Mouse (Mus musculus) forebrain, embryonic 14.5 days (tissue): ENCODE results near the gene Sgms1. TPM values are rescaled to one million over a fixed set of nuclear protein-coding genes. Genes with fewer than 3 reads are reported as not detected.

Source experiments
- ATAC-seq: fragments of 200-750 bp; cut with Nextera tagmentation; 2 replicates; pipeline ENCODE4 v1.8.0; 2017; ENCODE audit warnings: mild to moderate bottlenecking, moderate library complexity
- DNase-seq: peaks from one replicate; pipeline ENCODE4 v3.0.0-alpha.2; 2015; ENCODE audit warnings: low spot score
- H3K27ac ChIP-seq: fragments of 300-500 bp; sonication (generic); 2 replicates; pipeline ENCODE4 v1.5.1; 2014; ENCODE audit warnings: low read depth, mild to moderate bottlenecking, control low read depth, low read length, moderate library complexity
- H3K27me3 ChIP-seq: fragments of 300-500 bp; sonication (generic); replicated peaks from 2 replicates; pipeline ENCODE4 v1.6.1; 2014; ENCODE audit warnings: low read length, control low read depth, mixed read lengths; ENCODE audit not compliant: control insufficient read depth, insufficient read depth
- H3K36me3 ChIP-seq: fragments of 300-500 bp; sonication (generic); 2 replicates; pipeline ENCODE4 v1.6.1; 2014; ENCODE audit warnings: low read length, control low read depth; ENCODE audit not compliant: control insufficient read depth, insufficient read depth
- H3K4me1 ChIP-seq: fragments of 300-500 bp; sonication (generic); 2 replicates; pipeline ENCODE4 v1.6.1; 2014; ENCODE audit warnings: antibody characterized with exemption, low read length, control low read depth; ENCODE audit not compliant: control insufficient read depth, insufficient read depth
- H3K4me2 ChIP-seq: fragments of 300-500 bp; sonication (generic); 2 replicates; pipeline ENCODE4 v1.6.1; 2014; ENCODE audit warnings: mild to moderate bottlenecking, control low read depth, low read length
- H3K4me3 ChIP-seq: fragments of 300-500 bp; sonication (generic); 2 replicates; pipeline ENCODE4 v1.5.1; 2014; ENCODE audit warnings: low read depth, low read length, control low read depth
- H3K9ac ChIP-seq: fragments of 300-500 bp; sonication (generic); 2 replicates; pipeline ENCODE4 v1.6.1; 2014; ENCODE audit warnings: mild to moderate bottlenecking, low read length, control low read depth, moderate library complexity
- H3K9me3 ChIP-seq: fragments of 300-500 bp; sonication (generic); replicated peaks from 2 replicates; pipeline ENCODE4 v1.6.1; 2016; ENCODE audit warnings: low read length, control low read depth, mixed read lengths; ENCODE audit not compliant: control insufficient read depth
- WGBS: fragments of 180-500 bp; shearing (Covaris S2); extraction: QIAGEN DNeasy Blood & Tissue Kit; methylation state at CpG from one replicate; pipeline ENCODE4 v1.1.7; 2014; 5-methylcytosine and 5-hydroxymethylcytosine counted together
- polyA plus RNA-seq: library from polyadenylated mRNA; unstranded; fragments of >200 nt; fragmentation: Nextera tagmentation; extraction: Ambion mirVana; gene quantifications from 2 replicates; pipeline ENCODE4 v1.2.1, GENCODE M21; 2014

Sgms1 gene
- polyA plus RNA-seq, 1 experiment from 2014 or later: 5.9 TPM

DNA sequence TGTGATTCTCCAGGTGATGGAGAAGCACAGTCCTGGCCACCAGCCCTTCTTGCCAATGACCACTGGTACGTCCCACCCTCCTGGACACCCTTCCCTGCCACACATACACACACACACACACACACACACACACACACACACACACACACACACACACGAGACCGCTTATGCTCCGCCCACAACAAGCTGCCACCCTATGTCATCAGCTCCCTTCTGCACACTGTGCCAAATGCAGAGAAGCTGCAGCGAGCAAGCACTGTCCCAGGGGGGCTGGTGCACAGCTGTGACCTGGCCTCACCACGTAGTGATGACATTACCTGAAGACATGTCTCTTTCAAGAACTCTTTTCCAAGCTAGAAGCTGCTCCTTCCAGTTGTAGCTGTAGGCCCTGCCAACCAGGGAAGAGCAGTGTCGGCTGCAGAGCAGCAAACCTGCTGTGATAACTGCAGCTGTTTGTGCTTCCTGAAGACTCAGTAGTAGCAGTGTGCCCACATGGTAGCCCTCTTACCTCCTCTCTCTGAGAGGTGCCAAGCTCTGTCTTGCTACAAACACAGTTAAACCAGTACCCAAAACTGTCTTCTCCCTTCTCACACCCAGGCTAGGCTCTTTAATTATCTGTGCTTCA, 11.7 kb downstream of the Sgms1 start:
- Histone ChIP-seq H3K36me3 (no peaks in the 10 kb centered on the region), H3K9me3 (no peaks in the 10 kb centered on the region), H3K4me3 (no peak overlapping the region), H3K4me1 (no peaks in the 10 kb centered on the region), H3K27me3 (no peaks in the 10 kb centered on the region), H3K4me2 (no peak overlapping the region), H3K27ac (no peak overlapping the region), H3K9ac (no peak overlapping the region)
- 73% methylated on average over 7 of the region's 7 CpGs for WGBS
- ATAC-seq (peak; percentile 60; the same call in 1 of the 2 replicates), DNase-seq (no peak)

GRCm38 (mm10) chr19:32376886-32377535, 12.5 kb downstream of the Sgms1 start:
- DNase-seq (no peak), ATAC-seq (no peak)
- no peaks in the 10 kb centered on the region for H3K36me3 ChIP-seq
- H3K4me1 ChIP-seq: no peaks in the 10 kb centered on the region
- no peak overlapping the region for H3K9ac ChIP-seq
- H3K4me3 ChIP-seq: no peak overlapping the region
- H3K27ac ChIP-seq: no peak overlapping the region
- H3K4me2 ChIP-seq: no peak overlapping the region
- no peaks in the 10 kb centered on the region for H3K9me3 ChIP-seq
- 73% methylated on average over 7 of the region's 7 CpGs for WGBS
- no peaks in the 10 kb centered on the region for H3K27me3 ChIP-seq

DNA sequence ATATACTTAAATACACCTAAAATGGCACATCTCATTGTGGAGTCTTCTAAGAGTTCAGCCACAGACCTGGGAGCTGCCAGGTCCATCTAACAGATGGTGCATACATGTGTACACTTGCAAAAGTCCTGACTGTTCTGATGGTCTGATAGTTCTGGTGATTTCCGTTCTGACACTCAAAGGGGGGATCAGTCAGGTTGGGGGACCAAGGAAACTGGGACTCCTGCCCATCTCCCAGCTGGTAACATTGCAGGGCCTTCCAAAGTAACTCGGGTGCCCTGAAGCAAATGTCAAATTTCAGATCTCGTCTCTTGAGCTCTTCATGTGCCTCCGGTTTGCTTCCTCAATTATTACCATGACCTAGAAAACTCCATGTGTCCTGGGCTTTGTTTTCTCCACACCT, 13.5 kb downstream of the Sgms1 start:
- ATAC-seq (no peak), DNase-seq (no peak)
- no peak overlapping the region for H3K9ac ChIP-seq
- no peaks in the 10 kb centered on the region for H3K4me1 ChIP-seq
- no peak overlapping the region for H3K27ac ChIP-seq
- no peak overlapping the region for H3K4me3 ChIP-seq
- H3K27me3 ChIP-seq: no peaks in the 10 kb centered on the region
- H3K4me2 ChIP-seq: no peak overlapping the region
- 86% methylated on average over 4 of the region's 4 CpGs for whole genome bisulfite sequencing
- H3K36me3 ChIP-seq: no peaks in the 10 kb centered on the region
- no peaks in the 10 kb centered on the region for H3K9me3 ChIP-seq

- 94% methylated on average over 4 of the region's 4 CpGs for WGBS
- H3K27ac ChIP-seq: no peak overlapping the region
- ATAC-seq (no peak), DNase-seq (no peak)
- H3K36me3 ChIP-seq: no peaks in the 10 kb centered on the region
- H3K4me3 ChIP-seq: no peak overlapping the region
- no peaks in the 10 kb centered on the region for H3K27me3 ChIP-seq
- H3K9ac ChIP-seq: no peak overlapping the region
- H3K4me2 ChIP-seq: no peak overlapping the region
- H3K9me3 ChIP-seq: no peaks in the 10 kb centered on the region
- no peaks in the 10 kb centered on the region for H3K4me1 ChIP-seq
Measured at GRCm38 (mm10) chr19:32375473-32375985, 14.0 kb downstream of the Sgms1 start.

DNA sequence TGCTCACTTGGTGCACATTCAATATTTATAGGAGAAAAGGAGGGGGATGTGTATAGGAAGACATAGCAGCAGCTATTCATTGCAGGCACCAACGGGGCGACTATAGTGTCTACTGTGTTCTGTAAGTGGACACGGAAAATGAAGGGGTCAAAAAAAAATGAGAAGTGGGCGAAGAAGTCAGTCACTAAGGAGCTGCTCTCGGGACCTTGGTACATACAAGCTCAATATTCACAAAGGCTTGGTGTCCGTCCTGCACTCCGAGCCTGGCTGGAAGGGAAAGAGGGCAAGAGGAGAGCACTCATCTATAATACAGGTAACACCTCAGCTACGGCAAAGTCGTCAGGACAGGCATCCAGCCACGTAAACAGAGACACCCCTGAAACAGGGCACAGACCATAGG, 14.8 kb downstream of the Sgms1 start:
- Histone ChIP-seq H3K27ac (no peak overlapping the region), H3K9ac (no peak overlapping the region), H3K36me3 (no peaks in the 10 kb centered on the region), H3K9me3 (no peaks in the 10 kb centered on the region), H3K4me2 (no peak overlapping the region), H3K4me1 (no peaks in the 10 kb centered on the region), H3K4me3 (no peak overlapping the region), H3K27me3 (no peaks in the 10 kb centered on the region)
- WGBS: 95% methylated on average over 10 of the region's 10 CpGs
- no peak for DNase-seq
- ATAC-seq: no peak

DNA sequence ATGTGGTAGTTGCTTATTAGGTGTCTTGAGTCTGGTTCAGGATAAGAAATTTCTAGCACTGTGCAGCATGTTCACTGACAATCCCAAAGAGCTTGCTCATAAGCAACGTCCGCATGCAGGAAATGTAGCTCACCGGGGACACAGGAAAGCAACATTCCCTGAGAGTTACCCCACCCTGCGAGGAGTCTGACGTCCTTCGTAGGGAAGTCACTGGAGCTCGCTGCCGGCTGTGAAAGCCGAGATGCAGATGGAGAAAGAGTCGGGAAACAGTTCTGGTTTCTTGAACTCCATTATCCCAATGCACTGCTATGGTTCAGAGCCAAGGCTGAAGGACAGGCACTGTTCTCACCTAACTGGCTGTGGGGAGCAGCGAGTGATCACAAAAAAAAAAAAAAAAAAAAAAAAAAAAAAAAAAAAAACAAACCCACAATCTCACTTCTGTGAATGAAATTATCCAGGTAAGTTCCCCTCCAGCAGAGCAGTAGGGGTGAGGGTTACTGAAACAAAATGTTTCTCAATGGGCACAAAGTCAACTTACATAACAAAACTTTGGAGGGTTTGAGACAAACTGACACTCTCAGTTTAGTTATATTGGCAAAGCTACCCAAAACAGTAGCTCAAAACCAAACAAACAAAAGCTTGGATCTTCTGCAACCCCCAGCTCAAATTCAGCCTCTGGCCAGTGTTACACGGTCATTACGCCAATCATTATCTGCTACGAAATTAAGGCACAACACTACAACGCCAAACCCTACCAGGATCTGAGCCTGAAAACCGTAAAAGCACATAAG, 15.5 kb downstream of the Sgms1 start:
- Histone ChIP-seq H3K4me2 (no peak overlapping the region), H3K27me3 (no peaks in the 10 kb centered on the region), H3K27ac (no peak overlapping the region), H3K4me3 (no peak overlapping the region), H3K9me3 (no peaks in the 10 kb centered on the region), H3K9ac (no peak overlapping the region), H3K4me1 (no peaks in the 10 kb centered on the region), H3K36me3 (no peaks in the 10 kb centered on the region)
- DNase-seq: no peak
- no peak for ATAC-seq
- WGBS: 84% methylated on average over 16 of the region's 16 CpGs

DNA sequence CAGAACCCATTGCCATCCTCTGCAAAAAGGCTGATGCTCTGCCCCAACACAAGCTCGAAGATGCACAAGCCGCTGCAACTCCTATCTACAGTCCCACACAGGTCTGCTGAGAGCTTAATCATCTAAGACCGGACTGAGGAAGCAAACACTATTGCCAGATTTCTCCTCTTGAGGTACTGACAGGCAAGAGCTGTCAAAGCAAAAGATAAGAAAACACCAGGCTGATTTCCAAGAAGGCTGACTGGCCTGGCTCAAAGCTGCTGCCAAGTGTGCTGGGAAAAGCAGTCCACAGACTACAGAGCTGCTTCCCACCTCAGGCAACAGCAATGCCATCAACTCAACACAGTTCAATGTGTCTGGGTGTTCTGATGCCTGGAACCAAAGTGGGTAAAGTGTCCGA, 17.1 kb downstream of the Sgms1 start:
- Histone ChIP-seq H3K27ac (no peak overlapping the region), H3K4me3 (no peak overlapping the region), H3K27me3 (no peaks in the 10 kb centered on the region), H3K4me2 (no peak overlapping the region), H3K4me1 (no peaks in the 10 kb centered on the region), H3K36me3 (no peaks in the 10 kb centered on the region), H3K9me3 (no peaks in the 10 kb centered on the region), H3K9ac (no peak overlapping the region)
- 86% methylated on average over 4 of the region's 4 CpGs for WGBS
- ATAC-seq (no peak), DNase-seq (peak; percentile 23)

GRCm38 (mm10) chr19:32367333-32367732, 22.2 kb downstream of the Sgms1 start:
- H3K9ac ChIP-seq: no peak overlapping the region
- H3K9me3 ChIP-seq: no peaks in the 10 kb centered on the region
- no peak overlapping the region for H3K4me2 ChIP-seq
- H3K27ac ChIP-seq: no peak overlapping the region
- whole genome bisulfite sequencing: 85% methylated on average over 8 of the region's 8 CpGs
- no peak overlapping the region for H3K4me3 ChIP-seq
- no peak for DNase-seq
- ATAC-seq: no peak
- H3K4me1 ChIP-seq: no peaks in the 10 kb centered on the region
- no peaks in the 10 kb centered on the region for H3K36me3 ChIP-seq
- H3K27me3 ChIP-seq: no peaks in the 10 kb centered on the region

- H3K4me1 ChIP-seq: no peaks in the 10 kb centered on the region
- no peak overlapping the region for H3K4me2 ChIP-seq
- H3K9me3 ChIP-seq: no peaks in the 10 kb centered on the region
- H3K27ac ChIP-seq: no peak overlapping the region
- ATAC-seq: no peak
- no peaks in the 10 kb centered on the region for H3K36me3 ChIP-seq
- H3K27me3 ChIP-seq: no peaks in the 10 kb centered on the region
- WGBS: 88% methylated on average over 9 of the region's 9 CpGs
- H3K4me3 ChIP-seq: no peak overlapping the region
- no peak overlapping the region for H3K9ac ChIP-seq
- no peak for DNase-seq
Measured at GRCm38 (mm10) chr19:32366406-32366805, 23.1 kb downstream of the Sgms1 start.
